Mouse (Mus musculus) thymus, postnatal 36 days (tissue): ENCODE measurements around the gene Colgalt1.

Experiments
- DNase-seq, 2 experiments: peaks; one replicate each; pipeline ENCODE4 v3.0.0; 2022; ENCODE audit warnings: mixed read lengths in 2 of 2

The Colgalt1 gene

GRCm38 (mm10) chr8:71670621-71671548, 60.1 kb downstream of the Colgalt1 start:
- peak; percentile 17 to 47 for DNase-seq

- peak; percentile 88 to 90 for DNase-seq
These were observed 60.8 kb downstream of the Colgalt1 start, which contains the start of gene Unc13a for GRCm38 (mm10) chr8:71671549-71671965. Unc13a (minus strand) TSS chr8:71671757.

DNA sequence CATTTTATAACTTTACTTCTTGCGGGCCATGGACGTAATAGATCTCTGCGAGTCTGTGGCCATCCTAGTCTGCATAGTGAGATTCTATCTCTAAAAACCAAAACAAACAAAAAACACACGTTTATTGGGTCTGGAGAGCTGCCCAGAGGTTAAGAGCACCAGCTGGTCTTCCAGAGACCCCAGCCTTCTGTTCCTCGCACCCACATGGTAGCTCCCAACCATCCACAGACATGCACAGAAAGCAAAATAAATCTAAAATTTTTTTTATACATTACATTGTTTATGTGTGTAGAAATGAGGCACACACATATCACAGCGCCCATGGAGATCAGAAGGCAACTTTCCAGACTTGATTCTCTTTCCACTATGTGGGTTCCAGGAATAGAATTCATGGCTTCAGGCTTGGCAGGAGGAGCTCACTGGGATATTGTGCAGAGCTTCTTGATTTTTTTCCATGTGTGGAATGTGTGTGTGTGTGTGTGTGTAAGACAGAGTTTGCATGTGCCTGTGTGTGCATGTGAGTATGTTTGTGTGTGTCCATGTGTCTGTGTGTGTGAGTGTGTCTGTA, 61.5 kb downstream of the Colgalt1 start:
- no peak for DNase-seq

GRCm38 (mm10) chr8:71674071-71674470, 63.3 kb downstream of the Colgalt1 start:
- no peak for DNase-seq
